Mouse (Mus musculus): ENCODE results near the gene Gm11361. TPM values are rescaled to one million over a fixed set of nuclear protein-coding genes. Genes with fewer than 3 reads are reported as not detected.

Gene Gm11361
- 1.3 TPM for polyA plus RNA-seq (2014; fragmentation: Illumina TruSeq; extraction: RNeasy Lipid Tissue Mini Kit (QIAGEN cat#74804); ENCODE audit: low read depth, low replicate concordance)

DNA sequence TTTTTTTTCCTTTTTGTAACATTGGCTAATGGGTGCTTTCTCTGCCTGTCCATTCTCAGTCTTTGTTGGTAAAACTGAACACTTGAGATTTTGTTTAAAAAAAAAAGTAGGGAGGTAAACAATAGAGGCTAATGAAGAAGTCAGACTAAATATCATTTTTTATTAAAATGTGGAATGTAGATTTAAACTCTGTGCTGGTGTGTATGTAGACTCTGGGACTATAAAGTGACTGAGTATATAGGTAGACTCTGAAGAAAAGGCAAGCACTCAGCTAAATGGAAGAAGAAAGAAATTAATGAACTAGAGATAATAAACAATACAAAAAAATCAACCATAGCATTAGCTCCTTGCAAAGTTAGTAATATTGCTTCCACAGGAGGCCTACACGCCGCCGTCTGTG, at the start of gene Gm11361:
Gene Gm11361, plus strand, starts transcription at position 301 of the 400 bp plus-strand sequence.

Other genes with a start within 250 kb of the Gm11361 start
- not detected for gene Prl4a1, start 241.3 kb upstream of the Gm11361 start, polyA plus RNA-seq (2014; fragmentation: Illumina TruSeq; extraction: RNeasy Lipid Tissue Mini Kit (QIAGEN cat#74804); ENCODE audit: low read depth, low replicate concordance)
- gene Prl5a1, start 115.0 kb upstream of the Gm11361 start, polyA plus RNA-seq (2014; fragmentation: Illumina TruSeq; extraction: RNeasy Lipid Tissue Mini Kit (QIAGEN cat#74804); ENCODE audit: low read depth, low replicate concordance) = not detected

Data from adipose tissue, adult 10 weeks (tissue).